Mouse (Mus musculus) central nervous system, embryonic 14 days (tissue): ENCODE measurements around the gene Larp1b. TPM values are rescaled to one million over a fixed set of nuclear protein-coding genes. Genes with fewer than 3 reads are reported as not detected.

ENCODE experiments used
- polyA plus RNA-seq: library from polyadenylated mRNA; depleted of rRNA; stranded (reverse); fragments of >200 nt; gene quantifications from 2 replicates; pipeline ENCODE4 v1.2.3, GENCODE M21; 2012; rRNA removed

Gene Larp1b
- 7.0 and 7.7 TPM in 2 replicates for polyA plus RNA-seq

DNA sequence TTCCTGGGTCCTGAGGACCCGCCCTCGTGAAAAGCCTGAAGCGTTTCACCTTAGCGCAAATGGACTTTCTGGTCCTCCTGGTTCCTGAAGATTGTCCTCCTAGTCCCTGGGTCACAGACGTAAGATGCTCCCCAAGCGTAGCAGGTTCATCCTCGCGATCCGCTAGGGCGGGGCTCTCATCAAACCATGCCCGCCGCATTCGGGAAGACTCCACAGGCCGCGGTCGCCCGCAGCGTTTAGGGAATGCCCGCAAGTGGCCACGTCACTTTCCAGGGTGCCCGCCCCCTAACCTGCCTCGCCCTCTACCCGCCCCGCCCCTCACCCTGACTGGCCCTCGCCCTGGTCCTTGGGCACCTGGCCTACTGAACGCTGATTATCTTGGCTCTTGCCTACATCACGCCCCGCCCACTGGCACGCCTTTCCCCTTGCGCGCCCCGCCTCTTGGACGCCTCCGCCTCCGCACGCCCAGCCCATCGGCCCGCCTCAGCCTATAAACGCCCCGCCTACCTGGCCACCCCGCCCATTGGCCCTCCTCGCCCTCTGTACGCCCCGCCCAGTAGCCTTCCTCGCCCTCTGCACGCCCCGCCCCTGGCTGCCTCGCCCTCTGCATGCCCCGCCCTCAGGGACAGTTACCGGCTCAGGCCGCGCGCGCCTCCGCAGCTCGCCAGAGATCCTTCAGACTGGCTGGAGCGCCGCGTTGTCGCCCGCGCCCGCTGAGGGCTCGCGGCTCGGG, at the start of gene Larp1b:
TSS of gene Larp1b (plus strand) at position 659 of the 733 bp plus-strand sequence.

DNA sequence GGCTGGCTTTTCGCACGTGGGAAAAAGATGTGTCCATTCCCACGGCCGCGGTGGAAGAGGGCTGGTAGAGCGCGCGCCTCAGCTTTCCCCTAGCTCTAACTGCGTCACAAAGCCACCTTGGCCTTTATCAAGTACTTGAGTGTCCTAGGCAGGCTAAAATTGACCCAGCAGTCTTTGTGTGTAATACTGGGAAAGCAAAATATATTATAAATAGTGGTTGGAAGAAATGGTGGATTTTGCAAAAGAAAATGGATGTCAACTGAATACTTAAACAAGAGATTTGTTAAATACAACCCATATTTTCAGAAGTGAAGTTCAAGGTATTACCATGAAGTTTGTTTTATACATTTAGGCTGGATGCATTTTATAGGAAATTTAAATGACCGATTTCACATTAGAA, 47.2 kb upstream of the Larp1b start, which contains the start of gene 1700034I23Rik:
TSS of gene 1700034I23Rik (minus strand) at position 101 of the 400 bp plus-strand sequence.

DNA sequence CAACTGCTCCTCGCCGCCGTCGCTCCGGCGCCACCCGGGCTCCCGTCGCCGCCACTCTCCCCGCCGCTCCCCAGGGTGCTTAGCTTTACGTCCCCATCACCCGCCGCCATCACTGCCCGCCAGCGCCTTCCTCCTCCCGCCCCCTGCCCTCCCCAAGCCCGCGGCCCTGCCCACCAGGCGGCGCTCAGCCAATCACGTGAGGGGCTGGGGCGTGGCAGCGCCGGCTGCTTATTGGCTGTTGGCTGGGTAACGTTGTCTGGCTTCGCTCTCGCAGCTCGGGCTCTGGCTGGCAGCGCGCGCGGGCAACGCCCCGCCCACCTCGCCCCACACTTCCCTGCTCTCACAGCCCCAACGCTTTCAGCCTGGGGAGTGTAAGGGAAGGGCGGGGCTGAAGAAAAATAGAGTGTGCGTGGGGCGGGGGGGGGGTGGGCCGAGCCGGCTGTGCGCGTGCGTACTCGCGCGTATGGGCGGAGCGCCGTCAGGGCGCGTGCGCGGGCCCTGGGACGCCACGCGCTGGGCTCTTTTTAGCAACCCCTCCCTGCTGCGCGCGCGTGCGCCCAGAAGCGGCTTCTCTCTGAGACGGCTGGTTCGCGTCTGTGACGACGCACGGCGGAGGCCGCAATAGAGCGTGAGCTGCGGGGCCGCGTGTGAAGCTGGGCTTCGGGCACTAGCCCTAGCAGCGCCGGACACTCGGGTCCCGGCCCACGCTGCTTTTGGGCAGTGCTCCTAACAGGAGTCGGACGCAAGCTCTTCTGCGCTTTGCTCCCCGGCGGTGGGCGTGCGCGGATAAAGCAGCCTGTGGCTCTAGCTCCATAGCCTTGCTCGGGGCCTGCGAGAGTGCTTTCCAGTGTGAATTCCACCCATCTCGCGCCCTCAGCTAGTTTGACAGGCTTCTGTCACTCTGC, 133.5 kb downstream of the Larp1b start, which contains the start of gene Pgrmc2:
TSS of gene Pgrmc2 (minus strand) at position 162 of the 905 bp plus-strand sequence.

Other genes starting within 250 kb of the Larp1b start
- gene Slc25a31, start 241.0 kb upstream of the Larp1b start, polyA plus RNA-seq = 0.20 and 0.26 TPM in 2 replicates
- gene Hspa4l, start 205.3 kb upstream of the Larp1b start, polyA plus RNA-seq = 16.1 and 18.4 TPM in 2 replicates
- gene Plk4, start 149.8 kb upstream of the Larp1b start, polyA plus RNA-seq = 16.9 and 19.5 TPM in 2 replicates
- gene Mfsd8, start 102.9 kb upstream of the Larp1b start, polyA plus RNA-seq = 10.0 and 11.9 TPM in 2 replicates
- 11.2 and 11.5 TPM in 2 replicates for gene Abhd18, start 102.9 kb upstream of the Larp1b start, polyA plus RNA-seq
- 0.05 TPM in 2 replicates for gene 1700034I23Rik, start 47.3 kb upstream of the Larp1b start, polyA plus RNA-seq
- gene Pgrmc2, start 133.2 kb downstream of the Larp1b start, polyA plus RNA-seq = 30.2 and 32.6 TPM in 2 replicates